Mouse (Mus musculus) heart, postnatal 0 days (tissue): ENCODE measurements at regions not wholly inside any gene's neighbourhood (a gene's known extent, or its start where the extent isn't known, plus 50 kb on each side); places are given as distances from the start of the nearest gene placed in this dataset.

Experiments used
- CTCF ChIP-seq: IDR thresholded peaks from 2 replicates; pipeline ENCODE4 v1.5.1; 2016; ENCODE audit warnings: antibody characterized with exemption, control low read depth, low read depth
- EP300 ChIP-seq: IDR thresholded peaks from 2 replicates; pipeline ENCODE4 v1.6.1; 2016; ENCODE audit warnings: antibody characterized with exemption, low read depth

DNA sequence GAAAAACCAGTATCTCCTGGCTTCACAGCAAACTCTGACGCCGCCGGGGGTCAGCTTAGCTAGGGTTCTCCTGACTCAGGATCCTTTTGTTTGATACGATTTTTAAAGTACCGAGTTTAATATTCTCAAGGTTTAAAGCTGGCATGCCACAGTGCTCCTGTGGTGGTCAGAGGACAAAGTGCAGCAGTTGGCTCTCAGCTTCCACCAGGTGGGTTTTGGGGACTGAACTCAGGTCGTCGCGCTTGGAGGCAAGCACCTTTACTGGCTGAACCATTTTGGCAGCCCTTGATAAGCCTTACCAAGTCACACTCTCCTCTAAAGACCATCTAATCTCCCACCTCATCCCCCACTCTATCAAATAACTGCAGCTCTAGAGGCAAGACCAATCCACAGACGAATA lies 181.1 kb upstream of the Klf14 start:
- TF ChIP-seq CTCF: no peak
- no peak for TF ChIP-seq EP300
